Mouse (Mus musculus) 3134 (cell line): ENCODE results near the gene Smim17.
"Not testable (repeated sequence)": the region's sequence is repeated elsewhere in the genome, so short reads cannot be mapped to it uniquely, and the experiment has no call there.

Source experiments
- DNase-seq: peaks from one replicate; pipeline ENCODE4 v3.0.0-alpha.2; 2011; ENCODE audit warnings: low spot score; ENCODE audit not compliant: insufficient read length; ENCODE audit errors: extremely low read depth

Gene Smim17

GRCm38 (mm10) chr7:6397996-6398975 is at the start of gene Smim17:
Smim17 (plus strand) TSS chr7:6398715.
- no peak for DNase-seq

DNA sequence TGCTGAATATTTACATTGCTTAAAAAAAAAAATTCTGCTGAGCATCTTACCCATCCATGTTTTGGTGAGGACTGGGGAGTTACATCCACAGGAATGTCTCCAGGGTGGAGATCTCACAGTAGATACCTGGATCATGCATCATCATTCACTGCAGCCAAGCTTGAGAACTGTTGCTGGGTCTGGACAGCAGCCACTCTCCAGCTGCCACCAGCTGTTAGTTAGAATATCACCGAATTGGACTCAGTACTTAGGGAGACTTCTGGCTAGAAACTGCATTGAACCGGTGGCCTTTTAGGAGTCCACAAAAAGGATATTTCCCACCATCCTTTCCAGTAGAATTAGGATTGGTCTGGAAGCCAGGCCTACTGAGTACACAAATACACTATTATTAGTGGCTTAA is 40.4 kb upstream of the Smim17 start:
- DNase-seq: no peak

DNA sequence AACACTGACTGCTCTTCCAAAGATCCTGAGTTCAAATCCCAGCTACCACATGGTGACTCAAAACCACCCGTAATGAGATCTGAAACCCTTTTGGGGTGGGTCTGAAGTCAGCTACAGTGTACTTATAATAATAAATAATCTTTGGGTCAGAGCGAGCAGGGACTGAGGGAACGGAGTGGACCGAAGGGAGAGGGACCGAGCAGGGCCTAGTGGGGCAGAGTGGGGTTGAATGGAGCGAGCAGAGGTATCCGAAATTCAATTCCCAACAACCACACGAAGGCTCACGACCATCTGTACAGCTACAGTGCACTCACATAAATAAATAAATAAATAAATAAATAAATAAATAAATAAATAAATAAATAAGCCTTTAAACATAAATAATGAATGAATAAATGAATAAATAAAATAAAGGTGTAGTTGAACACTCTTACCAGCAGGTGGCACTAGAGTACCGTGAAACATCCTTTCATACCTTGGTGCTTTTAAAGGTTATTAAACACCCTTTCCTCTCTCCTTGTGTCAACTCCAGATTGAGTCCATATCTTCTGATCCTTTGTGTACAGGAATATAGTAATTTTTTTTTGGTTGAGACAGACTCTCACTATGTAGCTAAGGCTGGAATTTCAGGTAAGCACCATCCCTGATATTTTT is 39.5 kb upstream of the Smim17 start:
- peak; percentile 21 for DNase-seq

- no peak for DNase-seq
Measured at GRCm38 (mm10) chr7:6360477-6361060, 37.9 kb upstream of the Smim17 start.

GRCm38 (mm10) chr7:6361756-6362155 is 36.8 kb upstream of the Smim17 start:
- no peak for DNase-seq

GRCm38 (mm10) chr7:6362268-6363046 is 36.1 kb upstream of the Smim17 start:
- DNase-seq: peak; percentile 98

- DNase-seq: peak; percentile 86
Measured at GRCm38 (mm10) chr7:6363047-6363488, 35.4 kb upstream of the Smim17 start, which contains the start of gene Zfp78. Zfp78 (plus strand) TSS chr7:6363280.

GRCm38 (mm10) chr7:6364761-6365160 is 33.8 kb upstream of the Smim17 start:
- DNase-seq: peak; percentile 53

DNA sequence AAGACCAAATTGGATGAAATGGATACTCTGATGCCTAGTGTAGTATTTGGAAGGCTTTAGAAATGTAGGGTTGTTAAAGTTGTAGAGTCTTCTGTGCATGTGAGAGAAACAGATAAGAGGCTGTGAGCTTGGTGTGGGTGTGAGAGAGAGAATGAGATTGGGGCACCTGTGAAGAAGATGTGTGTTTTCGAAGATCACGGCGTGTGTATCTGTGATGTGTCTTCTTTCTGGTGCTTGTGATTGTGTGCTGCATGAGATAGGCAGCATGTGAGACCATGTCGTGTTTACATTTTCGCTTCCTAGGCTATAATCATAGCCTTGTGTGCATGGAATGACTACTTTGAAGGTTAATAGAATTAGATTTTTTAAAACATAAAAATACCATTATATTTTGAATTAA is 31.3 kb upstream of the Smim17 start:
- DNase-seq: no peak

GRCm38 (mm10) chr7:6368146-6368545 is 30.4 kb upstream of the Smim17 start:
- DNase-seq: not testable (repeated sequence)

GRCm38 (mm10) chr7:6369460-6369859 is 29.1 kb upstream of the Smim17 start:
- DNase-seq: no peak

DNA sequence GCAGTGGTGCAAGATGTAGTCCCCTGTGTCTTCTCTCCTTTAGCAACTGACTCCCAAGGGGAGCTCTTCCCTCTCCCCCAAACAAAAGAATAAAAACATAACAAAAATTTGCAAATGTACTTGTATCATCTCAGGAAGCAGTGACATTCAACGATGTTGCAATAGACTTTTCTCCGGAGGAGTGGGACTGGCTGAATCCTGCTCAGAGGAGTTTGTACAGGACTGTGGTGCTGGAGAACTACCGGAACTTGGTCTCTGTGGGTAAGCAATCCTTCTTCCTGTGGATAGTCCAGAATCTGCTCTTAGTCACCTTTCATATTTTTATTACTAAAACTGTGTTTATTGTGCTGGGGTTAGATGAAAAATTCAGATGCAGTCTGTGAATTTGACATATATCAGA is 25.5 kb upstream of the Smim17 start:
- no peak for DNase-seq

DNA sequence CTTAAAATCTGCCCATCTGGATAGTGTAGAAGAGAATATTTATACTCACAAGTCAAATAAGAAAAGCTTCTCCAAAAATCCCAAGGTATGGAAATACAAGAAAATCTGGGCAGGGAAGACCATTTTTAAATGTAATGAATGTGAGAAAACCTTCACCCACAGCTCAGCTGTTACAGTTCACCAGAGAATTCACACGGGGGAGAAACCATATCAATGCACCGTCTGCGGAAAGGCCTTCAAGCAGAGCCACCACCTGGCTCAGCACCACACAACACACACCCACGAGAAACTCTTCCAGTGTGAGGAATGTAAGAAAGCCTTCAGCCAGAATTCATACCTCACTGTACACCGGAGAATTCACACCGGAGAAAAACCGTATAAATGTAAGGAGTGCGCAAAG is 20.1 kb upstream of the Smim17 start:
- no peak for DNase-seq

- peak; percentile 11 for DNase-seq
Measured at GRCm38 (mm10) chr7:6381431-6381830, 17.1 kb upstream of the Smim17 start.

DNA sequence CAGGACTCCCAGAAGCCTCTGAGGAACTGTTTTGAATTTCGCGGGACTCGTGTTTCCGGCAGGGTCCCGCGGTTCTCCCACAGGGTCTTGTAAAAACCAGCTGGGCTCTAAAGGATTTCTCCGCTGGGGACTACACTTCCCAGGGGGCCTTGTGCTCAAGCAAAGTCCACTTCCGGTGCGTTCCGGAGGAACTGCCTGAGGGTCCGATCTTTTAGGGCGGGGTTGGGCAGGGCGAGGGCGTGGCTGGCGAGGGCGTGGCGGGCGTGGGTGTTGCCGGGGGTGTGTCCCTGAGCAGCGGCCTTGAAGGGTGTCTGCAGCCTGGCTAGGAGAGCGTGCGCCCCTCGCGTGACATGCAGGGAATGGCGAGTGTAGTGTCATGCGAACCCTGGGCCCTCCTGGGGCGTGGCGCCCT is 15.5 kb upstream of the Smim17 start, which contains the start of gene Zfp28:
Gene Zfp28, plus strand, starts transcription at position 252 of the 412 bp plus-strand sequence.
- DNase-seq: peak; percentile 98

DNA sequence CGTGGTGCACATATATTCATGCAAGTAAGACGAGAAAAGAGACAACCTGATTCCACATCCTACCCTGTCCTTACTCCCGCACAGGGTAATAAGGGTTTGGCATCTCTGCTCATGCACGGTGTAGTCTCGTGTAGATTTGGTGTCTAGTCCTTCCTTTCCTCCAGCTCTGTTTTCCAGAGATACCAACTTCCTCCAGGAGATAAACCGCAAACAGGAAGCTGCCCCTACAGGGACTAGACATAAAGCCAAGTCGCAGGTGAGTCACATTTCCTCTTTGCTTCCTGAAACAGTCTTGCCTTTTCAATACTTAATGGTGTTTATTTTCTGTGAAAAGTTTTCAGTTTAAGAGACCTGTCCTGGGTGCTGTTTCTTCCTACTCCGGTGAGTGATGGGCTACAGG is 14.5 kb upstream of the Smim17 start:
- DNase-seq: no peak

DNA sequence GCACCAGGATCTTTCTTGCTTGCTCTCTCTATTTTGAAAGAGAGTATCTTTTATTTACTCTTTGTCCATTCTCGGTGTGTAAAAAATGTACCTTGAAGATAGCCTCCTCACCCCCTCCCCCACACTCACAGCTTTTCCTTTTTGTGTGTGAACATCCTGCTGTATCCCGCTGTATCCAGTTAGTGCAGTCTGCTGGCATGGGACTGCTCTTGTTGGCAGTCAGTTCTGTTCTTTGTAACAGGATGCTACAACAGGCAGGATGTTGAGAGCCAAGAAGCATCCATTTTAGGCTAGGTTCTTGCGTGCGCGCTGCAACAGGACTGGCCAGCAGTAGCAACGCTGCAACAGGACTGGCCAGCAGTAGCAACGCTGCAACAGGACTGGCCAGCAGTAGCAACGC is 11.5 kb upstream of the Smim17 start:
- no peak for DNase-seq

DNA sequence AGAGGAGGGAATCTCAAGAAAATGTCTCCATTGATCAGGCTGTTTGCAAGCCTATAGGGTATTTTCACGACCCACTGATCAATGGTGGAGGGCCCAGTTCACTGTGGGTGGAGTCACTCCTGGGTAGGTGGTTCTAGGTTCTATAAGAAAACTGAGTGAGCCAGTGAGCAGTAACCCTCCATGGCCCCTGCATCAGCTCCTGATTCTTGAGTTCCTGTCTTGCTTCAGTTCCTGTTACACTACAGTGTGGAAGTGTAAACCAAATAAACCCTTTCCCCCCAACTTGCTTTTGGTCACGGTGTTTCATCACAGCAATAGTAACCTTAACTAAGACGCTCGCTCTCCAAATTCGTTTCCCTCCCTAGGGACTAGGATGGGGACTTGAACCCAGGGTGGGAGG is 9.5 kb upstream of the Smim17 start:
- DNase-seq: no peak

GRCm38 (mm10) chr7:6389449-6389848 is 9.1 kb upstream of the Smim17 start:
- no peak for DNase-seq

GRCm38 (mm10) chr7:6410043-6410442 is 11.5 kb downstream of the Smim17 start, which contains the start of gene Gm20715:
Gm20715 (plus strand) TSS chr7:6410277.
- peak; percentile 53 for DNase-seq
